Mouse (Mus musculus) C2C12 (cell line): ENCODE measurements around the gene Rhou.

Experiments used
- CEBPB ChIP-seq: IDR thresholded peaks from one replicate; pipeline ENCODE4 v1.6.1; 2011; ENCODE audit warnings: low read depth, mild to moderate bottlenecking, control low read depth, moderate library complexity
- CTCF ChIP-seq: IDR thresholded peaks from one replicate; pipeline ENCODE4 v1.5.1; 2011; ENCODE audit not compliant: control insufficient read depth, insufficient read depth, insufficient read length
- FOSL1 ChIP-seq: IDR thresholded peaks from one replicate; pipeline ENCODE4 v1.8.0; 2011; ENCODE audit warnings: mild to moderate bottlenecking, low read length; ENCODE audit not compliant: poor library complexity, insufficient read depth, severe bottlenecking
- MAX ChIP-seq: IDR thresholded peaks from one replicate; pipeline ENCODE4 v1.6.1; 2011; ENCODE audit warnings: mild to moderate bottlenecking, control low read depth
- MYOD1 ChIP-seq: IDR thresholded peaks from one replicate; pipeline ENCODE4 v1.6.1; 2011; ENCODE audit warnings: low read depth; ENCODE audit not compliant: control insufficient read depth, insufficient read length
- USF1 ChIP-seq: IDR thresholded peaks from one replicate; pipeline ENCODE4 v1.6.1; 2011; ENCODE audit warnings: low read depth, mild to moderate bottlenecking, control low read depth, moderate library complexity

- TF ChIP-seq CTCF (no peak), USF1 (no peak), MAX (no peak), FOSL1 (no peak), CEBPB (no peak), MYOD1 (no peak)
Observed at GRCm38 (mm10) chr8:123687826-123688225, 34.1 kb downstream of the Rhou start.
